Mouse (Mus musculus) limb, embryonic 13.5 days (tissue): ENCODE data around the gene Coro7. TPM values are rescaled to one million over a fixed set of nuclear protein-coding genes. Genes with fewer than 3 reads are reported as not detected.

Experiments used
- ATAC-seq: fragments of 200-750 bp; cut with Nextera tagmentation; 2 replicates; pipeline ENCODE4 v1.8.0; 2017; ENCODE audit warnings: low read depth, moderate number of reproducible peaks, moderate TSS enrichment; ENCODE audit not compliant: low FRiP score
- H3K27ac ChIP-seq: fragments of 300-500 bp; sonication (generic); 2 replicates; pipeline ENCODE4 v1.5.1; 2015; ENCODE audit warnings: inconsistent platforms, mild to moderate bottlenecking, moderate library complexity
- H3K27me3 ChIP-seq: fragments of 300-500 bp; sonication (generic); 2 replicates; pipeline ENCODE4 v1.6.1; 2015; ENCODE audit warnings: mild to moderate bottlenecking, inconsistent platforms
- H3K36me3 ChIP-seq: fragments of 300-500 bp; sonication (generic); 2 replicates; pipeline ENCODE4 v1.6.1; 2015; ENCODE audit warnings: inconsistent platforms, mild to moderate bottlenecking, moderate library complexity
- H3K4me1 ChIP-seq: fragments of 300-500 bp; sonication (generic); 2 replicates; pipeline ENCODE4 v1.6.1; 2015; ENCODE audit warnings: inconsistent platforms
- H3K4me2 ChIP-seq: fragments of 300-500 bp; sonication (generic); replicated peaks from 2 replicates; pipeline ENCODE4 v1.6.1; 2015; ENCODE audit warnings: inconsistent platforms, mild to moderate bottlenecking, moderate library complexity
- H3K4me3 ChIP-seq: fragments of 300-500 bp; sonication (generic); 2 replicates; pipeline ENCODE4 v1.5.1; 2015; ENCODE audit warnings: moderate library complexity, mild to moderate bottlenecking, inconsistent platforms
- H3K9ac ChIP-seq: fragments of 300-500 bp; sonication (generic); 2 replicates; pipeline ENCODE4 v1.6.1; 2015; ENCODE audit warnings: mild to moderate bottlenecking, inconsistent platforms
- H3K9me3 ChIP-seq: fragments of 300-500 bp; sonication (generic); 2 replicates; pipeline ENCODE4 v1.6.1; 2016; ENCODE audit warnings: inconsistent platforms
- WGBS: fragments of 180-500 bp; shearing (Covaris S2); methylation state at CpG from one replicate; pipeline ENCODE4 v1.1.7; 2015; 5-methylcytosine and 5-hydroxymethylcytosine counted together
- polyA plus RNA-seq: library from polyadenylated mRNA; unstranded; fragments of >200 nt; fragmentation: Nextera tagmentation; extraction: Ambion mirVana; gene quantifications from 2 replicates; pipeline ENCODE4 v1.2.1, GENCODE M21; 2015

Gene Coro7
- polyA plus RNA-seq, 1 experiment from 2014 or later, result 20.8 TPM

DNA sequence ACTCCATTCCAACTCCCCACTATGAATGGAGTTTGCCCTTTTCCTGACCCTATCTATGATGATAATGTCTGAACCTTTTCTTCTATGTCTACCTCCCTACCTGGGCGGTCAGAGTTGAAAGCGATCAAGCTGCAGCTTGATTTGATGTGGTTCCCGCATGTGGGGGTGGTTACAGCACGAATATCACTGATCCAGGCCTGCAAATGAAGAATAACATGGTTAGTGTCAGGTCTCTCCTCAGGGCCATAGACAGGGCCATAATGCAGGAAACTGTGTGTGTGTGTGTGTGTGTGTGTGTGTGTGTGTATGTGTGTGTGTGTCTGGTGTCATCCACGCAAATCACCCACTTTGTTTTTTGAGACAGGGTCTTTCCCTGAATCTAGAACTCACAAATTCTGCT lies 2.7 kb downstream of the Coro7 start:
- no peak for ATAC-seq
- Histone ChIP-seq H3K9me3 (no peaks in the 10 kb centered on the region), H3K4me1 (peaks cover 12% of the 10 kb centered on the region), H3K27me3 (no peaks in the 10 kb centered on the region), H3K27ac (no peak overlapping the region), H3K4me3 (no peak overlapping the region), H3K36me3 (peaks cover 34% of the 10 kb centered on the region), H3K4me2 (no peak overlapping the region), H3K9ac (no peak overlapping the region)
- WGBS, result 91% methylated on average over 5 of the region's 5 CpGs

DNA sequence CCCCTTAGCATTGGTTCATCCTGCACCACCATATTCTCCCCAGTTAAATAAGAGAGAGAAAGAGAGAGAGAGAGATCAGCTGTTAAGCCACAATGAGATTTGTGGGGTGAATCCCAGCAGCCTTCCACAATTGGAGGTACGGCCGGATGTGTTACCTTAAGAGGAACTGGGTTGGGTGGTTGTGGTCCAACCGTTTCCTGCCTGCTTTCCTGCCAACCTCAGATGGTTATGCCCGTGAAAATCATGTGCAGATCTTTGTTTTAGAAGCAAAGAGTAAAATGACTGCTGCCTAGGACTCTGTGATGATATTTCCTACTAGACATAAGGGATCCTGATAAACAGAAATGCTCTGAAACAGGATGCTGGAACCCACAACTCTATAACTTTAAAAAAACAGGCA lies 5.5 kb downstream of the Coro7 start:
- Histone ChIP-seq H3K4me2 (no peak overlapping the region), H3K4me1 (peaks cover 11% of the 10 kb centered on the region), H3K36me3 (peaks cover 50% of the 10 kb centered on the region), H3K27me3 (no peaks in the 10 kb centered on the region), H3K9ac (0 out of 2 replicates have a peak overlapping the region, but pooled peaks have one; percentile 25), H3K9me3 (no peaks in the 10 kb centered on the region), H3K4me3 (no peak overlapping the region), H3K27ac (no peak overlapping the region)
- no peak for ATAC-seq
- 80% methylated on average over 4 of the region's 4 CpGs for WGBS

DNA sequence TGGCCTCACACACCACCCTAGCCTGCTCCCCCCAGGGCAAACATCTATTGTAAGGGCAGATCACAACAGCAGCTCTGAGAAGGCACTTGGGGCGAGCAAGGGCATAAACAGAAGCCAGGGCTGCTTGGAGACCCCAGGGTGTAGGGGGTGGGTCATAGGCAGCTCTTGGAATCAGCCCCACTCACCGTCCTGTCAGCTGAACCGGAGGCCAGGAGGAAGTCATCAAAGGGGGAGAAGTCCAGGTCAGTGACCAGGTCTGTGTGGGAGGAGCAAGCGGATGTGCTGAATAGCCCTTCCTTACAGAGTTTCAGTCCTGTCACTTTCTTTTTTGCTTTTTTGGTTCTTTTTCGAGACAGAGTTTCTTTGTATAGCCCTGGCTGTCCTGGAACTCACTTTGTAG lies 9.3 kb downstream of the Coro7 start:
- Histone ChIP-seq H3K27ac (no peak overlapping the region), H3K9me3 (no peaks in the 10 kb centered on the region), H3K9ac (no peak overlapping the region), H3K4me1 (peaks cover 7% of the 10 kb centered on the region), H3K36me3 (peaks cover 55% of the 10 kb centered on the region), H3K27me3 (no peaks in the 10 kb centered on the region), H3K4me2 (no peak overlapping the region), H3K4me3 (no peak overlapping the region)
- 72% methylated on average over 5 of the region's 5 CpGs for WGBS
- no peak for ATAC-seq

DNA sequence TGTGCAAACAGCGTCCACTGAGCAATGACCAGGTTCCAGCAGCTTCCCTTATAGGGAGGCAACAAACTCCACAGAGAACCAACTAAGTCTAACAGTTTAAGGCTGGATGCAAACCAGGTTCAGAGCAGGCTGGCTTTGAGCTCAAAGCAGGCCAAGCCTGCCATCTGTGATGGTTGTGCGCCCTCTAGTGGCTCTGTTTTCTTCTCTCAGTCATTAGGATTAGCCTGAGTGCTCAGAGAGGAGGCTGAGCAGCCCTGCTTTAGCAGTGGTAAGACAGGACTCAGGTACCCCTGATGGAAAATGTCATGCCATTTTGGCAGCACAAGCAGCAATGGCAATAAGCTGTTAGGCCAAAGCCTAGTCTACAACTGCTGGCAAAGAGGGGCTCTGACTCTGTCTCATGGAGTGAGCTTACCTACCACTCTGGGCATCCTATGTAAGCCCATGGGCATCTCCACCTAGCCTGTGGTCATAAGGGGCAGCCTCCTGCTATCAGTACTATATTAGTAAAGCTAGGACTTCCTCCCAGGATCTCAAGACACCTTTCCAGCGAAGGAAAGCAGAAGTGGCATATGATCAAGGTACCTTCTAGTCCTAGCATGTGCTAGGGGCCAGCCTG lies 12.3 kb downstream of the Coro7 start:
- Histone ChIP-seq H3K9me3 (no peaks in the 10 kb centered on the region), H3K36me3 (peaks cover 48% of the 10 kb centered on the region), H3K4me2 (no peak overlapping the region), H3K27me3 (no peaks in the 10 kb centered on the region), H3K9ac (no peak overlapping the region), H3K4me1 (peaks cover 7% of the 10 kb centered on the region), H3K4me3 (no peak overlapping the region), H3K27ac (0 out of 2 replicates have a peak overlapping the region, but pooled peaks have one; percentile 63)
- peak; percentile 87 for ATAC-seq
- 27% methylated on average over 3 of the region's 3 CpGs for WGBS

DNA sequence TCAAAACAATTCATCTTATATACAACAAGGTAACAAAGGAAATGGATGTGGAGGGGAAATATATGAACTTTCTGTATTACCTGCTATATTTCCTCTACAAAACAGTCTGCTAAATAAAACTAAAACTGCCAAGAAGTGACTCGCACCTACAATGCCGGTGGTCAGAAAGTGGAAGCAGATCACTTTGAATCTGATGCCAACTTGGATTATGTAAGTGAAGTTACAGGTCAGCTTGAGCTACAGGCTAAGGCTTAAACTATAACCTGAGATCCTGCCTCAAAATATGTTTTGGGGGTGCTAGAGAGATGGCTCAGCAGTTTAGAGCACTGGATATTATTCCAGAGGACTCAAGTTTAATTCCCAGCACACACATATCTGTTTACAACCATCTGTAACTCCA lies 13.9 kb downstream of the Coro7 start:
- Histone ChIP-seq H3K4me2 (no peak overlapping the region), H3K9me3 (no peaks in the 10 kb centered on the region), H3K4me3 (no peak overlapping the region), H3K9ac (no peak overlapping the region), H3K4me1 (peaks cover 16% of the 10 kb centered on the region), H3K36me3 (peaks cover 53% of the 10 kb centered on the region), H3K27ac (no peak overlapping the region), H3K27me3 (no peaks in the 10 kb centered on the region)
- WGBS, result 88% methylated on average over 2 of the region's 2 CpGs
- ATAC-seq, result no peak

DNA sequence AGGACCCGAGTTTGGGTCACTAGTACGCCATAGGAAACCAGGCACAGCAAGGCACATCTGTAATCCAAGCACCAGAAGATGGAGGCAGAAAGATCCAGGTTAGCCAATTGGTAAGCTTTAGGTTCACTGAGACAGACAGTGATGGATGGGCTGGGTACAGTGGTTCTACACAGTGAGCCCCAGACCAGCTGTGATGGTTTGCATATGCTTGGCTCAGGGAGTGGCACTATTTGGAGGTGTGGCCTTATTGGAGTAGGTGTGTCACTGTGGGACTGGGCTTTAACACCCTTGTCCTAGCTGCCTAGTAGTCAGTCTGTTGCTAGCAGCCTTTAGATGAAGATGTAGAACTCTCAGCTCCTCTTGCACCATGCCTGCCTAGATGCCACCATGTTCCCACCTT lies 15.8 kb downstream of the Coro7 start:
- no peak for ATAC-seq
- H3K9ac ChIP-seq, result no peak overlapping the region
- no peak overlapping the region for H3K4me3 ChIP-seq
- 83% methylated on average over 2 of the region's 2 CpGs for WGBS
- no peaks in the 10 kb centered on the region for H3K27me3 ChIP-seq
- H3K4me2 ChIP-seq, result no peak overlapping the region
- no peaks in the 10 kb centered on the region for H3K9me3 ChIP-seq
- no peak overlapping the region for H3K27ac ChIP-seq
- peaks cover 26% of the 10 kb centered on the region for H3K4me1 ChIP-seq
- H3K36me3 ChIP-seq, result peaks cover 40% of the 10 kb centered on the region

DNA sequence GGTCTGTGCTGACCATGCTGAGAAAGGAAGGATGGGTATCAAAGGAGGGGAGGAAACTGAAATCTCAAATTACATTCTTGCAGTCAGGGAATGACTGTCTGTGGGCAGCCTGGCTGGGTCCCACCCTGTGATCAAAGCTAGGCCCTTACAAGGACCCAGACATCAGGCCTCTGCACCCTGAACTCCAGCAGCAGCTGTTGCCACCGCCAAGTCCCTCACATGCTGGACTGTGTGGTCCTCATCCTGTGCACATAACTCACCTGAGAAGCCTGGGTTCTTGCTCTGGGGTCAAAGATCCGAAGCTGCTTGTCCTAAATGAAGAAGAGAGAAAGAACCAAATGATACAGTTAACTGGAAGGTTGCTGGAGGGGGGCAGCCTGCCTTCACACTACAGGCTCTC lies 18.0 kb downstream of the Coro7 start:
- H3K27me3 ChIP-seq, result no peaks in the 10 kb centered on the region
- H3K4me2 ChIP-seq, result no peak overlapping the region
- H3K27ac ChIP-seq, result peak overlapping the region; percentile 33; the same call in 1 of the 2 replicates
- no peaks in the 10 kb centered on the region for H3K9me3 ChIP-seq
- H3K4me3 ChIP-seq, result no peak overlapping the region
- no peak overlapping the region for H3K9ac ChIP-seq
- WGBS, result 67% methylated on average over 2 of the region's 2 CpGs
- H3K4me1 ChIP-seq, result peaks cover 41% of the 10 kb centered on the region
- peaks cover 25% of the 10 kb centered on the region for H3K36me3 ChIP-seq
- no peak for ATAC-seq

DNA sequence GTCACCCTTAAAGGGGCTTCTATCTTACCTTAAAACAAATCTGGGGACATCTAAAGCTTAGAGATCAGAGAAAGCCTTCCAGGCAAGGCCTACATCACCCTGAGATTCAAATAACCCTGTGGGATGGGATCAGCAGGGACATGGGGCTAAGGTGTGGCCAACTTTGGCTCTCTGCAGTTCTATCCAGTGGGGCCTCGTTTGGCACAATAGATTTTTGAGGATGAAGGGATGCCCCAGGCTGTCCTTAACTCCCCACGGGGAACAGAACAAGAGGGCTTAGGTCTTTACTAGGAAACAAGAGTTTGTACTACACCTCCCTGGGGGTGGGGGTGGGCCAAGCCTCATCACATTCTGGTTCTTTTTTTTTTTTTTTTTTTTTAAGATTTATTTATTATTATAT lies 20.3 kb downstream of the Coro7 start:
- H3K27me3 ChIP-seq, result no peaks in the 10 kb centered on the region
- H3K4me2 ChIP-seq, result peak overlapping the region; percentile 48
- H3K4me1 ChIP-seq, result peaks cover 61% of the 10 kb centered on the region
- H3K27ac ChIP-seq, result peak overlapping the region; percentile 96
- no peaks in the 10 kb centered on the region for H3K9me3 ChIP-seq
- WGBS, result 8% methylated on average over 2 of the region's 2 CpGs
- H3K4me3 ChIP-seq, result peak overlapping the region; percentile 10; the same call in 1 of the 2 replicates
- peaks cover 36% of the 10 kb centered on the region for H3K36me3 ChIP-seq
- H3K9ac ChIP-seq, result 0 out of 2 replicates have a peak overlapping the region, but pooled peaks have one; percentile 4
- no peak for ATAC-seq

DNA sequence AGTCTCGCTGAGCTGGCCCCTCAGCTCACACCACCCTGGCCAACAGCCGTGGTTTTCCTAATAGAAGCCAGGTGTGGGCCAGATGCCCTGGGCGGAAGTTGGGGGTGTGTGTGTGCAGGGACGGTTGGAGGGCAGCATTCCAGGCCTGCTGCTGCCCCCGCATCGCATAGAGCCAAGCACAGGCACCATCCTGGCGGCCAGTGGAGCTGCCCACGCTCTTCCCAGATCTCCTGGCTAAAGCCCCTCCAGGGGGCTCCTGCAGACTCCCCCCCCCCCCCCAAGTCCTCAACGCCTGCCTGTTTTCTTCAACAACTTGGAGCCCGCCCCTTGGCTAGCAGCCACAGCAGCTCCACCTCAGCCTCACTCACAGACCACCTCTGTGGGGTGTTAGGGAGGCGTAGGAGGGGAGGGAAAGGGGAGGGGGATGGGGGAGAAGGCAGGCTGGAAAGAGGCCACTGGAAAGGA lies 20.8 kb downstream of the Coro7 start:
- H3K4me1 ChIP-seq, result peaks cover 66% of the 10 kb centered on the region
- H3K4me2 ChIP-seq, result peak overlapping the region; percentile 48
- H3K27ac ChIP-seq, result peak overlapping the region; percentile 96
- no peaks in the 10 kb centered on the region for H3K27me3 ChIP-seq
- H3K36me3 ChIP-seq, result peaks cover 36% of the 10 kb centered on the region
- WGBS, result 8% methylated on average over 11 of the region's 11 CpGs
- ATAC-seq, result peak; percentile 93
- peak overlapping the region; percentile 10; the same call in 1 of the 2 replicates for H3K4me3 ChIP-seq
- H3K9ac ChIP-seq, result no peak overlapping the region
- H3K9me3 ChIP-seq, result no peaks in the 10 kb centered on the region

DNA sequence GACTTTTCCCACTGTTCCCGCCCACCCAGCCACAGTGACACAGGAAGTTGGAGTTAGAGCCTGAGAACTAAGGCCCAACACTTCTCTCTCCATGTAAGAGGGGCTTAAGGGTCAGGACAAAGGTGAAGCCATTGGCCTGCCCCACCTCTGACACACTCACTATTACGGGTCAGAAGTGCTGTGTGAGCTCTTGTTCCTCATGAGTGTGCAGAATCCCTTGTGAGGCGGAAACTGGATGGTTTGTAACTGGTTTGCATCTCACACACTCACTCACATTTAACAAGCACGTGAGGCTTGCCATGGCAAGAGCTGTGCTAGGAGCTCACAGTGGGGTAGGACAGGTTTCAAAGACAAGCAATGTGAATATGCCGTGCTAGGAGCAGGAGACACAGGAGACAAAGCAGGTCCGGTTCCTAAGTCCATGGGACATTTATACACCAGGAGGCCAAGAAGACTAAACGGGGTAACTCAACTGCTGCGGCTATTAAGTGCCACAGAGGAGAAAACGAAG lies 23.0 kb downstream of the Coro7 start:
- WGBS, result 47% methylated on average over 9 of the region's 9 CpGs
- H3K9me3 ChIP-seq, result no peaks in the 10 kb centered on the region
- H3K9ac ChIP-seq, result no peak overlapping the region
- no peak overlapping the region for H3K4me2 ChIP-seq
- no peak overlapping the region for H3K4me3 ChIP-seq
- peak overlapping the region; percentile 96 for H3K27ac ChIP-seq
- H3K36me3 ChIP-seq, result peaks cover 52% of the 10 kb centered on the region
- peaks cover 87% of the 10 kb centered on the region for H3K4me1 ChIP-seq
- ATAC-seq, result no peak
- H3K27me3 ChIP-seq, result no peaks in the 10 kb centered on the region

DNA sequence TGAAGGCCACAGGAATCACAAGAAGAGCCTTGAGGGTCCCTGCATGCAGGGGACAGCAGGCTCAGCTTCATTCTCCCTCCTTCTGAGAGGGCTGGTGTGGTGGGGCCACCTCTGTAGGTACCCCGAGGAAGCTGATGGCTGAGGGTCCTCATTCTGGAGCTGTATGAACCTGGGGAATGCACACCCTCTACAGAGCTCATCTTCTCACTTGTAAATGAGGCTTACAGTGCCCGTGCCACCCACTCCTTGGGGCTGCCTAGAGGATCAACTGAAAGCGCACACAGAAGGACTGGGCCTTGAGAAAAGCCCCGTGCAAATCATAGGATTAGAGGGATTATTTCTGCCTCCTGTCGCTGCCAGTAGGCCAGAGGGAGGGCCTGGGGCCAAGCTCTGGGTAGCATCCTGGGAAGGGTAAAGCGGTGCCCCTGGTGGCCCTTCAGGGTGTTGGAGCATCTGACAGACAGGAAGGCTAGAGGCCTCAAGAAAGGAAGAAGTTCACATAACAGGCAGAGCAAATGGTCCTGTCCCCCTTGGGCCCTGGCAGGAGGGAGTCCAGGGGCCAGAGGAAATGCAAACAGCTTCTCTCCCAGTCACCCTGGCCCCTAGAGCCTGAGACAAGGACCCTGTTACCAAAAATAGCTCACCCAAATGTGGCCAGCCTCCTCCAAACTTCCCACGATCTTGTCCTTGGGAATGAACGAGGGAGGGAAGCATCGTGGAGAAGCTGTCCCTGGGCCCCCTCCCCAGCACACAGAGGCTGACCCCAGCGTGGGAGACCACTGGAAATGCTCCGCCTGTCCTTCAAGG lies 23.6 kb downstream of the Coro7 start:
- WGBS, result 29% methylated on average over 11 of the region's 11 CpGs
- H3K36me3 ChIP-seq, result peaks cover 52% of the 10 kb centered on the region
- H3K27ac ChIP-seq, result peak overlapping the region; percentile 96
- no peaks in the 10 kb centered on the region for H3K27me3 ChIP-seq
- no peaks in the 10 kb centered on the region for H3K9me3 ChIP-seq
- ATAC-seq, result no peak
- 0 out of 2 replicates have a peak overlapping the region, but pooled peaks have one; percentile 1 for H3K4me2 ChIP-seq
- peak overlapping the region; percentile 31; the same call in 1 of the 2 replicates for H3K9ac ChIP-seq
- peaks cover 87% of the 10 kb centered on the region for H3K4me1 ChIP-seq
- no peak overlapping the region for H3K4me3 ChIP-seq

DNA sequence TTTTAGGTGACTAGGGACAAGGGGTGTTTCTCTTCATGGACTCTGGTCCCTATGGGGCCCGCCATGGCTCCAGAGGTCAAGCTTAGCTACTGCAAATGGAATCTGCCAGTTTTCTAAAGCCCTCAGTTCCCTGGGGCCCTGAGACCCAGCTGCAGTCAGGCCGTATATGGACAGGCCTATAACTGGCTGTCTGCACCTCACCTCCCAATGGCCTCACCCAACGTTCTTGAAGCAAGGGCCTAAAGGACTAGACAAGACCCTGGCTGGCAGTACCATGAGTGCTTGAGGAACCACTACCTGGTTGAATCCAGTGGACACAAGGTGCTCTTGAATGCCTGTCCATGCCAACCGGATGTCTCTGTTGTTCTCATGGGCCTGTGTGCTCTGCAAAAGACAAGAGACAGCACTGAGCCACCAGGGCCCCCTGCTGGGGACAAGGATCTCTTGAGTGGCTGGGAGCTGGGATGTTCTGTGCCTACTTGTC lies 24.3 kb downstream of the Coro7 start:
- H3K36me3 ChIP-seq, result peaks cover 55% of the 10 kb centered on the region
- H3K27me3 ChIP-seq, result no peaks in the 10 kb centered on the region
- no peak overlapping the region for H3K4me3 ChIP-seq
- WGBS, result 61% methylated on average over 4 of the region's 4 CpGs
- peaks cover 91% of the 10 kb centered on the region for H3K4me1 ChIP-seq
- H3K9ac ChIP-seq, result no peak overlapping the region
- H3K9me3 ChIP-seq, result no peaks in the 10 kb centered on the region
- peak overlapping the region; percentile 96; the same call in 1 of the 2 replicates for H3K27ac ChIP-seq
- no peak overlapping the region for H3K4me2 ChIP-seq
- ATAC-seq, result no peak
